Mouse (Mus musculus) cerebral cortex, adult 2 months (tissue): Measurements from ENCODE around the gene Tex52.

Experiments used
- WGBS: fragments of 180-500 bp; shearing (Covaris S2); methylation state at CpG from one replicate; pipeline ENCODE4 v1.1.7; 2018; 5-methylcytosine and 5-hydroxymethylcytosine counted together

The Tex52 gene

GRCm38 (mm10) chr6:128429300-128429699, 54.0 kb downstream of the Tex52 start:
- WGBS: 98% methylated on average over 2 of the region's 2 CpGs

GRCm38 (mm10) chr6:128429826-128430225, 54.6 kb downstream of the Tex52 start:
- 69% methylated on average over 6 of the region's 6 CpGs for WGBS

GRCm38 (mm10) chr6:128432356-128432915, 57.2 kb downstream of the Tex52 start:
- 60% methylated on average over 13 of the region's 13 CpGs for WGBS

GRCm38 (mm10) chr6:128433566-128433965, 58.3 kb downstream of the Tex52 start:
- WGBS: 85% methylated on average over 13 of the region's 13 CpGs
